Mouse (Mus musculus): ENCODE results near the gene Olfr1358. TPM values are rescaled to one million over a fixed set of nuclear protein-coding genes. Genes with fewer than 3 reads are reported as not detected.

Olfr1358 gene
- not detected for polyA plus RNA-seq (2012; fragmentation: generic; extraction: Trizol)

- peaks cover 7% of the 10 kb centered on the region for H3K27me3 ChIP-seq (ENCODE audit: control insufficient read depth, insufficient read depth, insufficient read length)
- no peak within 1 kb of the TSS for H3K4me2 ChIP-seq (ENCODE audit: low read depth)
- H3K36me3 ChIP-seq (ENCODE audit: control insufficient read depth, insufficient read depth) = no peaks in the 10 kb centered on the region
- TF ChIP-seq POLR2A (IDR thresholded peaks at IDR 0.05; ENCODE audit: insufficient read length, low read depth) = no peak
- no peak for TF ChIP-seq TCF3 (IDR thresholded peaks at IDR 0.05; ENCODE audit: insufficient read length, low read depth)
- no peak for TF ChIP-seq MYOG (IDR thresholded peaks at IDR 0.05; ENCODE audit: control insufficient read depth in 1 of 3, insufficient read depth in 1 of 3, insufficient read length in 2 of 3, low read depth in 2 of 3)
- TF ChIP-seq TCF12 (IDR thresholded peaks at IDR 0.05; ENCODE audit: insufficient read depth, poor library complexity, severe bottlenecking) = no peak
- no peak for TF ChIP-seq USF1 (IDR thresholded peaks at IDR 0.05; ENCODE audit: low read depth)
- no peak for TF ChIP-seq REST (IDR thresholded peaks at IDR 0.05; ENCODE audit: insufficient read depth, insufficient read length)
- no peak within 1 kb of the TSS for H3K4me3 ChIP-seq
- no peak within 1 kb of the TSS for H3ac ChIP-seq (ENCODE audit: control insufficient read depth, insufficient read length)
- H3K79me2 ChIP-seq (ENCODE audit: control insufficient read depth, insufficient read depth) = no peaks in the 10 kb centered on the region
Observed at GRCm38 (mm10) chr10:78517128-78517527, at the start of gene Olfr1358. TSS of gene Olfr1358 (plus strand) at chr10:78517428.

DNA sequence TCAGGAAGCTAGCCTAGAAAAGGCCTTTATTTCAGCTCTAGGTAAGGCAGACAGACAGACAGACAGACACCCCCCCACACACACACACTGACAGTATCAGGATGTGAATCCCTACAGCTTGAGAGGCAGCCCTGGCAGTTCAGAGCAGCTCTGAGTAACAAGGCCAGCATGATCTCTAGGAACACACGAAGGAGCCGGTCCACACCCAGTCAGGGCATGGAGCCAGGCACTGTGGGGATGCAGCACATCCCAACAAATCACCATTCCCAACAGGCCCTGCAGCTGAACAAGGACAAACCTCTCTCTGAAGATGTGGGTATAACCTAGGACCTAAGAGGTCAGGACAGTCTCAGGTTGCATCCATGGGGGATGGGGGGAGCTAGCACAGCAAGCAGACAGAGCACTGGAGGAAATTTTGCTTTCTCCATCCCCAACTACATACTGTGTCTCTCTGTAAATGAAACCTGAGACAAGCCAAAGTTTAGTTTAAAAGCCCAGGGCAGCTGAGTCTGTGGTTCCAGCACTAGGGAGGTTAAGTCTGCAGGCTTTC is 49.4 kb upstream of the Olfr1358 start:
- Histone ChIP-seq H3K79me2 (ENCODE audit: control insufficient read depth, insufficient read depth) (no peaks in the 10 kb centered on the region), H3K4me3 (no peak overlapping the region), H3K4me2 (ENCODE audit: low read depth) (no peak overlapping the region), H3ac (ENCODE audit: control insufficient read depth, insufficient read length) (no peak overlapping the region), H3K36me3 (ENCODE audit: control insufficient read depth, insufficient read depth) (no peaks in the 10 kb centered on the region), H3K27me3 (ENCODE audit: control insufficient read depth, insufficient read depth, insufficient read length) (no peaks in the 10 kb centered on the region)
- TF ChIP-seq REST (IDR thresholded peaks at IDR 0.05; ENCODE audit: insufficient read depth, insufficient read length) (no peak), MYOG (IDR thresholded peaks at IDR 0.05; ENCODE audit: control insufficient read depth in 1 of 3, insufficient read depth in 1 of 3, insufficient read length in 2 of 3, low read depth in 2 of 3) (no peak), TCF3 (IDR thresholded peaks at IDR 0.05; ENCODE audit: insufficient read length, low read depth) (no peak)

DNA sequence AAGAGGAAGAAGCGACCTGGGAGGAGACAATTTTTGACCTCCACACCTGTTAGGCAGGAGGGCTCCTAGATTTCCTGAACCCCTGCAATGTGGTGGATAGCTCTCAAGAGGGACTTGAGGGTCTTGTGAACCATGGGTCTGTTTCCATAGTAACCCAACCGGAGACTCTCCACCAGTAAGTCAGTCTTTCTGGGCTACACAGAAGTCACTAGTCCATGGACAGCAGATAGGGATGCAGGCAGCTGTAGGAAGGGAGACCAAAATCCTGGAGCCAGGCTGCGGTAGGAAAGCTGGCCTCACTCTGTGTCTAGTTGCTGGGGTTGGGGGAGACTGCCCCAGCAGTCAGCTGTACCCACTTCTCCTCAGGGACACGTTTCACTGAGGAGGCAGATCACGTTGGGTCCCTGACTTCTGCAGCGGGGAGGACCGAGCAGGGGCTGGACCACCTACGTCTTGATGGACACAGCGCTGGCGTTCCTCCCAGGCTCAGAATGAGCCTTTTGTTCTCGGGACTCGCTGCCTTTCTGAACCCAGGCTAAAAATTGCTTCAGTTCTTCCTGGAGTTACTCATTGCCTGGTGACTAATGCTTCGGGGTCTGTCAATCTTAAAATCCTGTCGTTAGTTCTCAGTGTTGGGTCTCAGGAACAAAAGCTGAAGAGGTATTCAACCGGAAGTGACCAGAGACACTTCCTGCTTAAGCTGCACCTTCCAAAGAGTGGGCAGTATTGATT is 46.5 kb upstream of the Olfr1358 start:
- H3K4me3 ChIP-seq = no peak overlapping the region
- H3K27me3 ChIP-seq (ENCODE audit: control insufficient read depth, insufficient read depth, insufficient read length) = no peaks in the 10 kb centered on the region
- no peak overlapping the region for H3ac ChIP-seq (ENCODE audit: control insufficient read depth, insufficient read length)
- TF ChIP-seq POLR2A (IDR thresholded peaks at IDR 0.05; ENCODE audit: insufficient read length, low read depth) (no peak), POLR2AphosphoS2 (IDR thresholded peaks at IDR 0.05; ENCODE audit: insufficient read length, low read depth) (no peak), CEBPB (IDR thresholded peaks at IDR 0.05; ENCODE audit: insufficient read depth, poor library complexity, severe bottlenecking) (no peak), MAX (IDR thresholded peaks at IDR 0.05; ENCODE audit: low read depth) (no peak), E2F4 (IDR thresholded peaks at IDR 0.05; ENCODE audit: insufficient read depth) (no peak), REST (IDR thresholded peaks at IDR 0.05; ENCODE audit: insufficient read depth, insufficient read length) (no peak), USF1 (IDR thresholded peaks at IDR 0.05; ENCODE audit: low read depth) (no peak), TCF12 (IDR thresholded peaks at IDR 0.05; ENCODE audit: insufficient read depth, poor library complexity, severe bottlenecking) (no peak), TCF3 (IDR thresholded peaks at IDR 0.05; ENCODE audit: insufficient read length, low read depth) (no peak), MYOD1 (IDR thresholded peaks at IDR 0.05; ENCODE audit: control insufficient read depth in 1 of 3, insufficient read length in 2 of 3, low read depth in 2 of 3) (no peak), MYOG (IDR thresholded peaks at IDR 0.05; ENCODE audit: control insufficient read depth in 1 of 3, insufficient read depth in 1 of 3, insufficient read length in 2 of 3, low read depth in 2 of 3) (no peak), SRF (IDR thresholded peaks at IDR 0.05; ENCODE audit: control insufficient read depth, insufficient read length, low read depth) (no peak)
- H3K36me3 ChIP-seq (ENCODE audit: control insufficient read depth, insufficient read depth) = no peaks in the 10 kb centered on the region
- H3K4me2 ChIP-seq (ENCODE audit: low read depth) = peak overlapping the region; percentile 13
- no peaks in the 10 kb centered on the region for H3K79me2 ChIP-seq (ENCODE audit: control insufficient read depth, insufficient read depth)

DNA sequence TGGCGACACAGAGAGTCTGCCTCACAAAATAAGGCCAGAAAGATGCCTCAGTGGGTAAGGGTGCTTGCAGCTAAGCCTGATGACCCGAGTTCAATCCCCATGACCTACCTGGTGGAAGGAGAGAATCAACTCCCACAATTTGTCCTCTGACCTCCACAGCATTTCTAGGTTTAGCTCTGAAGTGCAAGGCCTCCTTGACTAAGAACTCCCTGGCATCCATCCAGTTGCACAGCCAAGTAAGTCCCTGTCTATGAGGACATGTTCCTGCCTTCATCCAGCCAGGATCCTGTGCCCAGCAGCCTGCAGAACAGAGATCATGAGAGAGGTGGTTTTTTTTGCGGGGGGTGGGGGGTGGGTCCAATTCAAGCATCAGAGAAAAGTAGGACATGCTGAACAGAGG is 45.2 kb upstream of the Olfr1358 start:
- H3ac ChIP-seq (ENCODE audit: control insufficient read depth, insufficient read length) = no peak overlapping the region
- H3K79me2 ChIP-seq (ENCODE audit: control insufficient read depth, insufficient read depth) = no peaks in the 10 kb centered on the region
- TF ChIP-seq MAX (IDR thresholded peaks at IDR 0.05; ENCODE audit: low read depth) (no peak), CEBPB (IDR thresholded peaks at IDR 0.05; ENCODE audit: insufficient read depth, poor library complexity, severe bottlenecking) (no peak), SRF (IDR thresholded peaks at IDR 0.05; ENCODE audit: control insufficient read depth, insufficient read length, low read depth) (no peak), E2F4 (IDR thresholded peaks at IDR 0.05; ENCODE audit: insufficient read depth) (no peak), TCF12 (IDR thresholded peaks at IDR 0.05; ENCODE audit: insufficient read depth, poor library complexity, severe bottlenecking) (no peak), USF1 (IDR thresholded peaks at IDR 0.05; ENCODE audit: low read depth) (no peak), MYOD1 (IDR thresholded peaks at IDR 0.05; ENCODE audit: control insufficient read depth in 1 of 3, insufficient read length in 2 of 3, low read depth in 2 of 3) (no peak)
- H3K4me3 ChIP-seq = no peak overlapping the region
- no peaks in the 10 kb centered on the region for H3K36me3 ChIP-seq (ENCODE audit: control insufficient read depth, insufficient read depth)
- no peak overlapping the region for H3K4me2 ChIP-seq (ENCODE audit: low read depth)
- no peaks in the 10 kb centered on the region for H3K27me3 ChIP-seq (ENCODE audit: control insufficient read depth, insufficient read depth, insufficient read length)

GRCm38 (mm10) chr10:78473434-78473833 is 43.8 kb upstream of the Olfr1358 start:
- Histone ChIP-seq H3K4me3 (no peak overlapping the region), H3K4me2 (ENCODE audit: low read depth) (no peak overlapping the region), H3K27me3 (ENCODE audit: control insufficient read depth, insufficient read depth, insufficient read length) (no peaks in the 10 kb centered on the region), H3K79me2 (ENCODE audit: control insufficient read depth, insufficient read depth) (no peaks in the 10 kb centered on the region), H3ac (ENCODE audit: control insufficient read depth, insufficient read length) (no peak overlapping the region), H3K36me3 (ENCODE audit: control insufficient read depth, insufficient read depth) (no peaks in the 10 kb centered on the region)
- TF ChIP-seq MAX (IDR thresholded peaks at IDR 0.05; ENCODE audit: low read depth) (no peak), TCF3 (IDR thresholded peaks at IDR 0.05; ENCODE audit: insufficient read length, low read depth) (no peak), POLR2AphosphoS2 (IDR thresholded peaks at IDR 0.05; ENCODE audit: insufficient read length, low read depth) (no peak), REST (IDR thresholded peaks at IDR 0.05; ENCODE audit: insufficient read depth, insufficient read length) (no peak), MYOD1 (IDR thresholded peaks at IDR 0.05; ENCODE audit: control insufficient read depth in 1 of 3, insufficient read length in 2 of 3, low read depth in 2 of 3) (no peak), USF1 (IDR thresholded peaks at IDR 0.05; ENCODE audit: low read depth) (no peak), SRF (IDR thresholded peaks at IDR 0.05; ENCODE audit: control insufficient read depth, insufficient read length, low read depth) (no peak), CEBPB (IDR thresholded peaks at IDR 0.05; ENCODE audit: insufficient read depth, poor library complexity, severe bottlenecking) (no peak), POLR2A (IDR thresholded peaks at IDR 0.05; ENCODE audit: insufficient read length, low read depth) (no peak), MYOG (IDR thresholded peaks at IDR 0.05; ENCODE audit: control insufficient read depth in 1 of 3, insufficient read depth in 1 of 3, insufficient read length in 2 of 3, low read depth in 2 of 3) (no peak)

Measured in myocyte (in vitro differentiated cells).